ENCODE assay signal across 22 mouse cellular contexts in the genomic region with DNA sequence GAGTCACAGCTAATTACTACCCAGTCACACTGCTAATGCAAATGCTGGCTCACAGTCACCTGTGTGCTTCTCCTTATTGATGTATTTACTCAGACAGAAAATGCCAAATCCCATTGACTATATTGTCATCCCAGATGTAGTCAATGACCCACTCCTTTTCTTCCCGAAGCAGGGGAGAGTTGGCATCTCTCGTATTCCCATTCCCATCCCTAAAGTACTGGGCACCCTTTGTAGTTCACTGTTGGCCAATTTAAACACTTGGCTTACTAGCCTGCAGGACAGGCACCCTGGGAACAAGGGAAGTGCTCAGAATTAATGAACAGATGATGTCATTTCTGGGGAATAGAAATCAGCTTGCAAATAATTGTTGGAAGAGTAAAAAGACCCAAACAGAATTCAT.
DNase-seq lines count a peak whose midpoint lies in the region; ATAC-seq and TF ChIP-seq lines count a peak whose summit lies in the region.
"Had no signal": no experiment of that assay in that cellular context is flagged by ENCODE, and none has a peak within 500 bp of the region (broad histone marks: within the 10 kb centered on the region; RNA-seq: fewer than 3 reads in every experiment).

No protein-coding gene starts in this region.

- no peak for TF ChIP-seq CTCF in hindbrain, postnatal 0 days (IDR thresholded peaks at IDR 0.05; ENCODE audit: low read depth)
- TF ChIP-seq CTCF in brain, embryonic 14.5 days (IDR thresholded peaks at IDR 0.05; ENCODE audit: borderline replicate concordance, extremely low read depth, insufficient read depth, insufficient read length) = no peak
- TF ChIP-seq CTCF in cerebellum, adult 2 months (IDR thresholded peaks at IDR 0.05; ENCODE audit: borderline replicate concordance, insufficient read depth, low read depth, low read length) = no peak

- DNase-seq in hindbrain, postnatal 0 days (ENCODE audit: low spot score) = no peak
- no peak for DNase-seq in hindbrain, embryonic 10.5 days (ENCODE audit: low spot score)
- DNase-seq in brain, embryonic 14.5 days (ENCODE audit: low read depth) = peak; percentile 34
- peak; percentile 60 to 81 for DNase-seq in cerebellum, adult 2 months
- DNase-seq in cerebellum, postnatal 25 days = peak; percentile 44 to 58
- DNase-seq in frontal cortex, postnatal 36 days (ENCODE audit: low spot score in 2 of 2) = no peak
- DNase-seq in natural killer cell, adult 2 months (ENCODE audit: low spot score in 2 of 2) = no peak
- DNase-seq: adrenal gland, adult 8-10 months; adrenal gland, postnatal 36 days; embryo, embryonic 11 days; heart, adult 18-20 months; heart, postnatal 10 days; heart, postnatal 4 days; kidney, adult 9 months had no signal

- H3K9me3 ChIP-seq in hindbrain, postnatal 0 days (ENCODE audit: low read length) = no peaks in the 10 kb centered on the region
- H3K9me3 ChIP-seq in hindbrain, embryonic 10.5 days = no peaks in the 10 kb centered on the region
- H3K9me3 ChIP-seq: embryonic facial prominence, embryonic 15.5 days; forebrain, embryonic 10.5 days; heart, embryonic 10.5 days; hindbrain, embryonic 13.5 days had no signal

- H3K36me3 ChIP-seq in hindbrain, postnatal 0 days (ENCODE audit: insufficient read depth, low read length) = no peaks in the 10 kb centered on the region
- H3K36me3 ChIP-seq in hindbrain, embryonic 10.5 days = no peaks in the 10 kb centered on the region
- H3K36me3 ChIP-seq: embryonic facial prominence, embryonic 15.5 days; forebrain, embryonic 10.5 days; heart, embryonic 10.5 days; hindbrain, embryonic 13.5 days had no signal

- no peak overlapping the region for H3K9ac ChIP-seq in hindbrain, postnatal 0 days (replicated peaks; ENCODE audit: low read length)
- H3K9ac ChIP-seq: embryonic facial prominence, embryonic 15.5 days; hindbrain, embryonic 13.5 days had no signal

- no peaks in the 10 kb centered on the region for H3K27me3 ChIP-seq in hindbrain, postnatal 0 days (ENCODE audit: insufficient read depth, low read length)
- H3K27me3 ChIP-seq in hindbrain, embryonic 10.5 days (ENCODE audit: insufficient read depth, poor library complexity, severe bottlenecking) = no peaks in the 10 kb centered on the region
- H3K27me3 ChIP-seq in cerebellum, adult 2 months (ENCODE audit: control insufficient read depth, insufficient read depth, low read length) = no peaks in the 10 kb centered on the region
- H3K27me3 ChIP-seq: embryonic facial prominence, embryonic 15.5 days; hindbrain, embryonic 13.5 days had no signal

- no peak for TF ChIP-seq POLR2A in brain, embryonic 14.5 days (IDR thresholded peaks at IDR 0.05; ENCODE audit: borderline replicate concordance, extremely low read depth, insufficient read depth, insufficient read length, poor library complexity, severe bottlenecking)
- TF ChIP-seq POLR2A in cerebellum, adult 2 months (IDR thresholded peaks at IDR 0.05; ENCODE audit: borderline replicate concordance, insufficient read depth, low read length) = no peak

- WGBS in hindbrain, postnatal 0 days = 38% methylated on average over 2 of the region's 2 CpGs
- 83% methylated on average over 2 of the region's 2 CpGs for WGBS in hindbrain, embryonic 10.5 days
- 7% methylated on average over 2 of the region's 2 CpGs for WGBS in cerebellum, adult 2 months

- H3K4me1 ChIP-seq in hindbrain, postnatal 0 days (ENCODE audit: insufficient read depth, low read length) = no peaks in the 10 kb centered on the region
- no peaks in the 10 kb centered on the region for H3K4me1 ChIP-seq in hindbrain, embryonic 10.5 days (replicated peaks)
- H3K4me1 ChIP-seq in cerebellum, adult 2 months (ENCODE audit: control insufficient read depth, insufficient read depth, low read length) = peaks cover 17% of the 10 kb centered on the region; the same call in 1 of the 2 replicates
- H3K4me1 ChIP-seq: embryonic facial prominence, embryonic 15.5 days; forebrain, embryonic 10.5 days; heart, embryonic 10.5 days; hindbrain, embryonic 13.5 days had no signal

- H3K4me3 ChIP-seq in hindbrain, postnatal 0 days (ENCODE audit: low read length) = no peak overlapping the region
- H3K4me3 ChIP-seq in hindbrain, embryonic 10.5 days = no peak overlapping the region
- H3K4me3 ChIP-seq in cerebellum, adult 2 months (replicated peaks; ENCODE audit: insufficient read depth, low read depth, low read length) = no peak overlapping the region
- H3K4me3 ChIP-seq: embryonic facial prominence, embryonic 15.5 days; erythroblast, embryonic 14.5 days; forebrain, embryonic 10.5 days; heart, embryonic 10.5 days; hindbrain, embryonic 13.5 days had no signal

- H3K27ac ChIP-seq in hindbrain, postnatal 0 days = no peak overlapping the region
- H3K27ac ChIP-seq in hindbrain, embryonic 10.5 days = no peak overlapping the region
- peak overlapping the region; percentile 69; the same call in 1 of the 2 replicates for H3K27ac ChIP-seq in cerebellum, adult 2 months (ENCODE audit: insufficient read depth, low read length)
- H3K27ac ChIP-seq: embryonic facial prominence, embryonic 15.5 days; forebrain, embryonic 10.5 days; heart, embryonic 10.5 days; hindbrain, embryonic 13.5 days had no signal

- ATAC-seq in hindbrain, postnatal 0 days = peak; percentile 15; the same call in 1 of the 2 replicates
- ATAC-seq: forebrain, embryonic 14.5 days; inflammation-experienced regulatory T-cells, adult 6 months; intestine, postnatal 0 days had no signal

- no peak overlapping the region for H3K4me2 ChIP-seq in hindbrain, postnatal 0 days (ENCODE audit: low read depth, low read length)
- H3K4me2 ChIP-seq: embryonic facial prominence, embryonic 15.5 days; hindbrain, embryonic 13.5 days had no signal

Comparison
In these comparisons a context has a peak if more than half of its experiments do, and no peak if none do; other contexts are left out.
1. DNase-seq: peak in brain, embryonic 14.5 days (single experiment), cerebellum, adult 2 months (2 of 2) and cerebellum, postnatal 25 days (2 of 2); none in hindbrain, postnatal 0 days (single experiment), hindbrain, embryonic 10.5 days (single experiment), frontal cortex, postnatal 36 days (0 of 2) and natural killer cell, adult 2 months (0 of 2).